Mouse (Mus musculus) neural tube, embryonic 13.5 days (tissue): ENCODE measurements around the gene Ngfr. TPM values are rescaled to one million over a fixed set of nuclear protein-coding genes. Genes with fewer than 3 reads are reported as not detected.
A peak's percentile ranks its signal among the peaks of the same experiment; 100 is the strongest.

Source experiments
- ATAC-seq: fragments of 200-750 bp; cut with Nextera tagmentation; 2 replicates; pipeline ENCODE4 v1.8.0; 2017; ENCODE audit warnings: low read depth, mild to moderate bottlenecking, moderate TSS enrichment, moderate library complexity
- H3K27ac ChIP-seq: fragments of 300-500 bp; sonication (generic); replicated peaks from 2 replicates; pipeline ENCODE4 v1.5.1; 2015; ENCODE audit warnings: moderate library complexity, mild to moderate bottlenecking, inconsistent platforms
- H3K27me3 ChIP-seq: fragments of 300-500 bp; sonication (generic); 2 replicates; pipeline ENCODE4 v1.6.1; 2015; ENCODE audit warnings: mild to moderate bottlenecking, inconsistent platforms
- H3K36me3 ChIP-seq: fragments of 300-500 bp; sonication (generic); 2 replicates; pipeline ENCODE4 v1.6.1; 2015; ENCODE audit warnings: mild to moderate bottlenecking, inconsistent platforms
- H3K4me1 ChIP-seq: fragments of 300-500 bp; sonication (generic); replicated peaks from 2 replicates; pipeline ENCODE4 v1.6.1; 2015; ENCODE audit warnings: inconsistent platforms
- H3K4me2 ChIP-seq: fragments of 300-500 bp; sonication (generic); 2 replicates; pipeline ENCODE4 v1.6.1; 2015; ENCODE audit warnings: inconsistent platforms, mild to moderate bottlenecking, moderate library complexity
- H3K4me3 ChIP-seq: fragments of 300-500 bp; sonication (generic); 2 replicates; pipeline ENCODE4 v1.5.1; 2015; ENCODE audit warnings: mild to moderate bottlenecking, inconsistent platforms
- H3K9ac ChIP-seq: fragments of 300-500 bp; sonication (generic); 2 replicates; pipeline ENCODE4 v1.6.1; 2015; ENCODE audit warnings: moderate library complexity, mild to moderate bottlenecking, inconsistent platforms
- H3K9me3 ChIP-seq: fragments of 300-500 bp; sonication (generic); 2 replicates; pipeline ENCODE4 v1.6.1; 2016; ENCODE audit warnings: inconsistent platforms
- WGBS: fragments of 180-500 bp; shearing (Covaris S2); methylation state at CpG from one replicate; pipeline ENCODE4 v1.1.7; 2015; 5-methylcytosine and 5-hydroxymethylcytosine counted together
- polyA plus RNA-seq: library from polyadenylated mRNA; unstranded; fragments of >200 nt; fragmentation: Nextera tagmentation; extraction: Ambion mirVana; gene quantifications from 2 replicates; pipeline ENCODE4 v1.2.1, GENCODE M21; 2015

Gene Ngfr
- polyA plus RNA-seq, 1 experiment from 2014 or later = 121 TPM

GRCm38 (mm10) chr11:95559761-95560160 is 27.8 kb downstream of the Ngfr start:
- no peaks in the 10 kb centered on the region for H3K36me3 ChIP-seq
- H3K27me3 ChIP-seq = no peaks in the 10 kb centered on the region
- H3K4me2 ChIP-seq = no peak overlapping the region
- H3K27ac ChIP-seq = no peak overlapping the region
- no peak for ATAC-seq
- H3K9ac ChIP-seq = no peak overlapping the region
- H3K4me1 ChIP-seq = peaks cover 8% of the 10 kb centered on the region
- H3K4me3 ChIP-seq = no peak overlapping the region
- H3K9me3 ChIP-seq = no peaks in the 10 kb centered on the region
- 65% methylated on average over 2 of the region's 2 CpGs for WGBS

- Histone ChIP-seq H3K4me2 (no peak overlapping the region), H3K9me3 (no peaks in the 10 kb centered on the region), H3K27me3 (no peaks in the 10 kb centered on the region), H3K9ac (no peak overlapping the region), H3K4me3 (no peak overlapping the region), H3K4me1 (peaks cover 8% of the 10 kb centered on the region), H3K36me3 (no peaks in the 10 kb centered on the region), H3K27ac (no peak overlapping the region)
- 45% methylated on average over 6 of the region's 6 CpGs for WGBS
- ATAC-seq = no peak
Measured at GRCm38 (mm10) chr11:95557719-95558118, 29.8 kb downstream of the Ngfr start.

GRCm38 (mm10) chr11:95557032-95557431 is 30.5 kb downstream of the Ngfr start:
- H3K4me1 ChIP-seq = peaks cover 8% of the 10 kb centered on the region
- no peaks in the 10 kb centered on the region for H3K9me3 ChIP-seq
- 79% methylated on average over 6 of the region's 6 CpGs for WGBS
- H3K27ac ChIP-seq = no peak overlapping the region
- no peak overlapping the region for H3K4me2 ChIP-seq
- H3K4me3 ChIP-seq = no peak overlapping the region
- H3K27me3 ChIP-seq = no peaks in the 10 kb centered on the region
- no peak overlapping the region for H3K9ac ChIP-seq
- H3K36me3 ChIP-seq = no peaks in the 10 kb centered on the region
- no peak for ATAC-seq

GRCm38 (mm10) chr11:95555279-95555678 is 32.3 kb downstream of the Ngfr start:
- H3K36me3 ChIP-seq = no peaks in the 10 kb centered on the region
- 55% methylated on average over 8 of the region's 8 CpGs for WGBS
- H3K4me1 ChIP-seq = peaks cover 8% of the 10 kb centered on the region
- H3K4me2 ChIP-seq = no peak overlapping the region
- ATAC-seq = no peak
- H3K27me3 ChIP-seq = no peaks in the 10 kb centered on the region
- no peak overlapping the region for H3K9ac ChIP-seq
- no peak overlapping the region for H3K27ac ChIP-seq
- H3K9me3 ChIP-seq = no peaks in the 10 kb centered on the region
- no peak overlapping the region for H3K4me3 ChIP-seq

GRCm38 (mm10) chr11:95550301-95551021 is 37.1 kb downstream of the Ngfr start:
- Histone ChIP-seq H3K4me3 (no peak overlapping the region), H3K27me3 (no peaks in the 10 kb centered on the region; the same call in 1 of the 2 replicates), H3K36me3 (no peaks in the 10 kb centered on the region), H3K4me1 (no peaks in the 10 kb centered on the region), H3K9me3 (no peaks in the 10 kb centered on the region), H3K27ac (no peak overlapping the region), H3K4me2 (no peak overlapping the region), H3K9ac (no peak overlapping the region)
- no peak for ATAC-seq
- 87% methylated on average over 12 of the region's 12 CpGs for WGBS

GRCm38 (mm10) chr11:95546021-95546782 is 41.3 kb downstream of the Ngfr start:
- H3K9me3 ChIP-seq = no peaks in the 10 kb centered on the region
- no peak overlapping the region for H3K4me2 ChIP-seq
- no peak overlapping the region for H3K4me3 ChIP-seq
- no peak overlapping the region for H3K9ac ChIP-seq
- H3K4me1 ChIP-seq = 0 out of 2 replicates have a peak, but pooled peaks cover 3% of the 10 kb centered on the region
- WGBS = 66% methylated on average over 10 of the region's 10 CpGs
- no peak overlapping the region for H3K27ac ChIP-seq
- ATAC-seq = no peak
- no peaks in the 10 kb centered on the region for H3K36me3 ChIP-seq
- H3K27me3 ChIP-seq = no peaks in the 10 kb centered on the region; the same call in 1 of the 2 replicates

GRCm38 (mm10) chr11:95544546-95545327 is 42.8 kb downstream of the Ngfr start:
- Histone ChIP-seq H3K27me3 (no peaks in the 10 kb centered on the region; the same call in 1 of the 2 replicates), H3K9me3 (no peaks in the 10 kb centered on the region), H3K4me2 (no peak overlapping the region), H3K36me3 (no peaks in the 10 kb centered on the region), H3K4me1 (peaks cover 16% of the 10 kb centered on the region), H3K4me3 (no peak overlapping the region), H3K9ac (no peak overlapping the region), H3K27ac (no peak overlapping the region)
- WGBS = 81% methylated on average over 8 of the region's 8 CpGs
- no peak for ATAC-seq

GRCm38 (mm10) chr11:95540637-95541385 is 46.7 kb downstream of the Ngfr start:
- WGBS = 35% methylated on average over 18 of the region's 18 CpGs
- no peak for ATAC-seq
- 0 out of 2 replicates have a peak overlapping the region, but pooled peaks have one; percentile 16 for H3K4me2 ChIP-seq

GRCm38 (mm10) chr11:95538378-95539104 is 49.0 kb downstream of the Ngfr start:
- H3K4me3 ChIP-seq = no peak overlapping the region
- H3K9me3 ChIP-seq = no peaks in the 10 kb centered on the region
- H3K27me3 ChIP-seq = no peaks in the 10 kb centered on the region
- H3K4me2 ChIP-seq = no peak overlapping the region
- peak; percentile 55; the same call in 1 of the 2 replicates for ATAC-seq
- peak overlapping the region; percentile 28 for H3K27ac ChIP-seq
- no peak overlapping the region for H3K9ac ChIP-seq
- no peaks in the 10 kb centered on the region for H3K36me3 ChIP-seq
- H3K4me1 ChIP-seq = peaks cover 33% of the 10 kb centered on the region
- WGBS = 64% methylated on average over 15 of the region's 15 CpGs

More at GRCm38 (mm10) chr11:95540637-95541385, 46.7 kb downstream of the Ngfr start:
- Histone ChIP-seq H3K9ac (no peak overlapping the region), H3K27ac (no peak overlapping the region), H3K4me1 (peaks cover 32% of the 10 kb centered on the region), H3K27me3 (no peaks in the 10 kb centered on the region), H3K9me3 (no peaks in the 10 kb centered on the region), H3K4me3 (no peak overlapping the region), H3K36me3 (no peaks in the 10 kb centered on the region)

GRCm38 (mm10) chr11:95533484-95534160 is 53.9 kb downstream of the Ngfr start:
- no peaks in the 10 kb centered on the region for H3K9me3 ChIP-seq
- no peak overlapping the region for H3K27ac ChIP-seq
- 22% methylated on average over 24 of the region's 24 CpGs for WGBS
- peak overlapping the region; percentile 44 for H3K4me2 ChIP-seq
- ATAC-seq = peak; percentile 93
- H3K4me1 ChIP-seq = peaks cover 8% of the 10 kb centered on the region
- H3K4me3 ChIP-seq = no peak overlapping the region
- peak overlapping the region; percentile 50; the same call in 1 of the 2 replicates for H3K9ac ChIP-seq
- H3K36me3 ChIP-seq = no peaks in the 10 kb centered on the region
- H3K27me3 ChIP-seq = no peaks in the 10 kb centered on the region
